Mouse (Mus musculus): ENCODE data around the gene Psmd12. TPM values are rescaled to one million over a fixed set of nuclear protein-coding genes. Genes with fewer than 3 reads are reported as not detected.

The Psmd12 gene
- polyA plus RNA-seq, 1 experiment: 63.5 TPM

GRCm38 (mm10) chr11:107447915-107448314, 31.4 kb upstream of the Psmd12 start:
- DNase-seq (ENCODE audit: low read depth): no peak
- TF ChIP-seq POLR2A (IDR thresholded peaks at IDR 0.05; ENCODE audit: borderline replicate concordance, extremely low read depth, insufficient read depth, insufficient read length, poor library complexity, severe bottlenecking) (no peak), CTCF (IDR thresholded peaks at IDR 0.05; ENCODE audit: borderline replicate concordance, extremely low read depth, insufficient read depth, insufficient read length) (no peak)

GRCm38 (mm10) chr11:107449169-107449910, 29.9 kb upstream of the Psmd12 start:
- no peak for DNase-seq (ENCODE audit: low read depth)
- no peak for TF ChIP-seq POLR2A (IDR thresholded peaks at IDR 0.05; ENCODE audit: borderline replicate concordance, extremely low read depth, insufficient read depth, insufficient read length, poor library complexity, severe bottlenecking)
- TF ChIP-seq CTCF (IDR thresholded peaks at IDR 0.05; ENCODE audit: borderline replicate concordance, extremely low read depth, insufficient read depth, insufficient read length): no peak

GRCm38 (mm10) chr11:107450097-107450496, 29.2 kb upstream of the Psmd12 start:
- TF ChIP-seq CTCF (IDR thresholded peaks at IDR 0.05; ENCODE audit: borderline replicate concordance, extremely low read depth, insufficient read depth, insufficient read length) (no peak), POLR2A (IDR thresholded peaks at IDR 0.05; ENCODE audit: borderline replicate concordance, extremely low read depth, insufficient read depth, insufficient read length, poor library complexity, severe bottlenecking) (no peak)
- peak; percentile 53 for DNase-seq (ENCODE audit: low read depth)

DNA sequence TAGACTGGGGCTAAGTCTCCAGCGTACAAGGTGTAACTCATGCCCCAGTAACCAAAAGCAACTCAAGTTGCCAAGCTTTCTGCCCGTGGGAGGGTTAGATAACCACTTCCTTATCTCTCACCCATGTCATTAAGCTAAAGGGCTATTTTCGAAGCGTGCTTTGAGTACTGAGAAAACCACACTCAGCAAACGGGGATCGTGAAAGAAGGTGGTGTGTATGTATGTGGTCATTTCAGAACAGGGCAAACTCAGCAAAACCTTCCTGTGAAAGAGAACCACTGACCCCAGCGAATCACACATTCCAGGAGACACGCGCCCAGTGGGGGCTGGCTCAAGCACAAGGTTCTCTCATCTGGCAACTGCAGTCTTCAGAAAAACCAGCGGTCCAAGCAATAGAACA, 28.2 kb upstream of the Psmd12 start:
- DNase-seq (ENCODE audit: low read depth): no peak
- TF ChIP-seq POLR2A (IDR thresholded peaks at IDR 0.05; ENCODE audit: borderline replicate concordance, extremely low read depth, insufficient read depth, insufficient read length, poor library complexity, severe bottlenecking) (no peak), CTCF (IDR thresholded peaks at IDR 0.05; ENCODE audit: borderline replicate concordance, extremely low read depth, insufficient read depth, insufficient read length) (no peak)

DNA sequence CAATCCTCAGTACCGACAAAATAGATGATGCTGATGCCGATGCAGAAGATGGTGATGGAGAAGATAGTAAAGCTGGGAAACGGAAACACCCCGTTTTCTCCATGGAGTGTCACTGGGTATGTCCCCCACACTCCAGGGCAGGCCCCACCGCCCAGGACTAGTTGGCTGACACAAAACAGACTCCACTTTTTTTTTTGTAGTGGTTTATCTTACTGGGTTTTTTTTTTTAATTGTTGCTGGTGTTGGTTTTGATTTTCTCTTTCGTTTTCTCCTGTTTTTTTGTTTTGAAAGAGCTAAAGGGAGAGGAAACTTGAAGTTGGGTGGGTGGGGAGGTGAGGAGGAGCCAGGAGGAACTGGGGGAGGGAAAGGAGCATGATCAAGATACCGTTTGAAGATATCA, 27.2 kb upstream of the Psmd12 start:
- TF ChIP-seq POLR2A (IDR thresholded peaks at IDR 0.05; ENCODE audit: borderline replicate concordance, extremely low read depth, insufficient read depth, insufficient read length, poor library complexity, severe bottlenecking): no peak
- TF ChIP-seq CTCF (IDR thresholded peaks at IDR 0.05; ENCODE audit: borderline replicate concordance, extremely low read depth, insufficient read depth, insufficient read length): no peak
- DNase-seq (ENCODE audit: low read depth): no peak

GRCm38 (mm10) chr11:107454546-107455462, 24.5 kb upstream of the Psmd12 start:
- TF ChIP-seq POLR2A (IDR thresholded peaks at IDR 0.05; ENCODE audit: borderline replicate concordance, extremely low read depth, insufficient read depth, insufficient read length, poor library complexity, severe bottlenecking) (no peak), CTCF (IDR thresholded peaks at IDR 0.05; ENCODE audit: borderline replicate concordance, extremely low read depth, insufficient read depth, insufficient read length) (no peak)
- no peak for DNase-seq (ENCODE audit: low read depth)

GRCm38 (mm10) chr11:107457282-107457681, 22.0 kb upstream of the Psmd12 start:
- TF ChIP-seq POLR2A (IDR thresholded peaks at IDR 0.05; ENCODE audit: borderline replicate concordance, extremely low read depth, insufficient read depth, insufficient read length, poor library complexity, severe bottlenecking) (no peak), CTCF (IDR thresholded peaks at IDR 0.05; ENCODE audit: borderline replicate concordance, extremely low read depth, insufficient read depth, insufficient read length) (no peak)
- DNase-seq (ENCODE audit: low read depth): no peak

GRCm38 (mm10) chr11:107458286-107458685, 21.0 kb upstream of the Psmd12 start:
- no peak for DNase-seq (ENCODE audit: low read depth)

DNA sequence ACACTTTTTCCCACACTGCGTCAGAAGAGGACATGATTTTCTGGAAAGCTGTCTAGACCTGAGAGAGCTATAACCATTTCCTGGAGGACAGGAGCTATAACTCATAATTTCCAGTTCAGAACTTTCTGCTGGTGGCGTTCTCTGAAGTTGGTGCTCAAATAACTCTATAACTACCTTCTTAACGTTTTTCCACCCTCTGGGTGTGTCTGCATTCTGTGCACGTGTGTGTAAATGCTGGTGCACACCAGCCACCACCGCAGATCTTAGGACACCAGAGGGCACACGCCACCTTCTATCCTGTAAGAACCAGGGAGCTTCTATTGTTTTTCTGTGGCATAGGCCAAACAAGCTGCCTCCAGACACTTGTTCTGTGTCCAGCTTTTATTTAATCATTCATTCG, 20.3 kb upstream of the Psmd12 start:
- DNase-seq (ENCODE audit: low read depth): no peak
- no peak for TF ChIP-seq CTCF (IDR thresholded peaks at IDR 0.05; ENCODE audit: borderline replicate concordance, extremely low read depth, insufficient read depth, insufficient read length)
- no peak for TF ChIP-seq POLR2A (IDR thresholded peaks at IDR 0.05; ENCODE audit: borderline replicate concordance, extremely low read depth, insufficient read depth, insufficient read length, poor library complexity, severe bottlenecking)

More at GRCm38 (mm10) chr11:107458286-107458685, 21.0 kb upstream of the Psmd12 start:
- no peak for TF ChIP-seq CTCF (IDR thresholded peaks at IDR 0.05; ENCODE audit: borderline replicate concordance, extremely low read depth, insufficient read depth, insufficient read length)
- no peak for TF ChIP-seq POLR2A (IDR thresholded peaks at IDR 0.05; ENCODE audit: borderline replicate concordance, extremely low read depth, insufficient read depth, insufficient read length, poor library complexity, severe bottlenecking)

- DNase-seq (ENCODE audit: low read depth): peak; percentile 67
- TF ChIP-seq POLR2A (IDR thresholded peaks at IDR 0.05; ENCODE audit: borderline replicate concordance, extremely low read depth, insufficient read depth, insufficient read length, poor library complexity, severe bottlenecking) (no peak), CTCF (IDR thresholded peaks at IDR 0.05; ENCODE audit: borderline replicate concordance, extremely low read depth, insufficient read depth, insufficient read length) (no peak)
These were observed 19.5 kb upstream of the Psmd12 start for GRCm38 (mm10) chr11:107459828-107460227.

GRCm38 (mm10) chr11:107462478-107462877, 16.8 kb upstream of the Psmd12 start:
- TF ChIP-seq POLR2A (IDR thresholded peaks at IDR 0.05; ENCODE audit: borderline replicate concordance, extremely low read depth, insufficient read depth, insufficient read length, poor library complexity, severe bottlenecking): no peak
- peak; percentile 22; the same call in 1 of the 2 replicates for TF ChIP-seq CTCF (IDR thresholded peaks at IDR 0.05; ENCODE audit: borderline replicate concordance, extremely low read depth, insufficient read depth, insufficient read length)
- no peak for DNase-seq (ENCODE audit: low read depth)

Measured in brain, embryonic 14.5 days (tissue).